Mouse (Mus musculus): ENCODE measurements at regions not wholly inside any gene's neighbourhood (a gene's known extent, or its start where the extent isn't known, plus 50 kb on each side); places are given as distances from the start of the nearest gene placed in this dataset.

- TF ChIP-seq CTCF (IDR thresholded peaks at IDR 0.05; ENCODE audit: extremely low read depth, insufficient read depth, insufficient read length, insufficient replicate concordance), result no peak
- TF ChIP-seq POLR2A (IDR thresholded peaks at IDR 0.05; ENCODE audit: low read depth, low read length), result no peak
These were observed 187.2 kb downstream of the Cdca7 start for GRCm38 (mm10) chr2:72662979-72663780.
